Comparison of ENCODE assay signal across 8 mouse cellular contexts in the genomic region with DNA sequence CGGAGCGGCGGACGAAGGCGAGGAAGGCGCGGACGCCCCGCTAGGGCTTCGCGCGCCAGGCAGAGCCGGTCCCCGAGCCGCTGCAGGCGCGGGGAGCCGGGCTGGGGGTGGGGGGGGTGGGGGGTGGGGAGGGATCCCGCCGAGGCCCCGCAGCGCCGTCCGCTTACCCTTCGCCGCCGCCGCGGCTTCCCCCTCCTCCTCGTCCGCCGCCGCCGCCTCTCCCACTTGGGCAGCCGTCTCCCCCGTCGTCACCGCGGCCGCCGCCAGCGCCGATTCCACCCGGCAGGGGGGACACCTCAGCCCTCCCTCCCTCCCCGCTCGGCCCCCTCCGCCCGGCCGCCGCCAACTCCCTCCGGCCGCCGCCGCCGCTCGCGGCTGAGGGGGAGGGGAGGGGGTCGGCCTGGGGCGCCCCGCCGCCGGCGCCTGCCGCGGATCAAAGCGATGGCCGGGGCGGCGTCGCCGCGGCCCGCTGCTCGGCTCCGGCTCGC. TPM values are rescaled to one million over a fixed set of nuclear protein-coding genes. Genes with fewer than 3 reads are reported as not detected.
A peak's percentile ranks its signal among the peaks of the same experiment; 100 is the strongest.
DNase-seq lines count a peak whose midpoint lies in the region; ATAC-seq lines count a peak whose summit lies in the region.

No protein-coding gene starts in this region.

- H3K4me3 ChIP-seq in neural tube, embryonic 11.5 days (ENCODE audit: low read depth, low read length) = peak overlapping the region; percentile 92
- peak overlapping the region; percentile 94 for H3K4me3 ChIP-seq in kidney, embryonic 15.5 days (replicated peaks)
- peak overlapping the region; percentile 94 for H3K4me3 ChIP-seq in liver, embryonic 16.5 days (ENCODE audit: low read depth, low read length)

- no peaks in the 10 kb centered on the region for H3K36me3 ChIP-seq in neural tube, embryonic 11.5 days (ENCODE audit: control insufficient read depth, insufficient read depth, low read length)
- H3K36me3 ChIP-seq in kidney, embryonic 15.5 days = no peaks in the 10 kb centered on the region
- H3K36me3 ChIP-seq in liver, embryonic 16.5 days (ENCODE audit: control insufficient read depth, insufficient read depth) = no peaks in the 10 kb centered on the region; the same call in 1 of the 2 replicates

- DNase-seq in neural tube, embryonic 11.5 days (ENCODE audit: low spot score) = peak; percentile 62
- no peak for DNase-seq in neural tube, embryonic 10.5 days (ENCODE audit: extremely low spot score, low spot score)
- peak; percentile 51 for DNase-seq in cerebellum, adult 9-10 months
- peak; percentile 30 to 47 for DNase-seq in gastrocnemius, postnatal 36 days
- DNase-seq in ovary, postnatal 14 days (ENCODE audit: low spot score) = peak; percentile 38
- DNase-seq in urinary bladder, postnatal 14 days (ENCODE audit: low spot score) = peak; percentile 43

- H3K4me1 ChIP-seq in neural tube, embryonic 11.5 days (ENCODE audit: control insufficient read depth, insufficient read depth, low read length) = peaks cover 8% of the 10 kb centered on the region; the same call in 1 of the 2 replicates
- H3K4me1 ChIP-seq in kidney, embryonic 15.5 days = peaks cover 24% of the 10 kb centered on the region
- H3K4me1 ChIP-seq in liver, embryonic 16.5 days (ENCODE audit: control insufficient read depth, low read depth, low read length) = peaks cover 25% of the 10 kb centered on the region

- intact Hi-C loops in gastrocnemius, postnatal 36 days (cut with DNase I) = no loop called here

- H3K9me3 ChIP-seq in neural tube, embryonic 11.5 days (ENCODE audit: control insufficient read depth, low read length) = no peaks in the 10 kb centered on the region
- no peaks in the 10 kb centered on the region for H3K9me3 ChIP-seq in kidney, embryonic 15.5 days (replicated peaks)
- H3K9me3 ChIP-seq in liver, embryonic 16.5 days (replicated peaks; ENCODE audit: control insufficient read depth, low read length) = no peaks in the 10 kb centered on the region

- 0% methylated on average over 18 of the region's 76 CpGs for WGBS in neural tube, embryonic 11.5 days
- WGBS in kidney, embryonic 15.5 days = 0% methylated on average over 4 of the region's 76 CpGs
- WGBS in liver, embryonic 16.5 days (ENCODE audit: insufficient replicate concordance) = 1% methylated on average over 28 of the region's 76 CpGs

- ATAC-seq in neural tube, embryonic 11.5 days (ENCODE audit: insufficient read depth, low FRiP score, low TSS enrichment) = peak; percentile 76
- ATAC-seq in kidney, embryonic 15.5 days (replicated peaks; ENCODE audit: low FRiP score) = peak; percentile 80
- ATAC-seq in liver, embryonic 16.5 days (ENCODE audit: low read depth) = peak; percentile 17

- peak overlapping the region; percentile 97 for H3K9ac ChIP-seq in neural tube, embryonic 11.5 days (ENCODE audit: low read length)
- H3K9ac ChIP-seq in kidney, embryonic 15.5 days = peak overlapping the region; percentile 98
- H3K9ac ChIP-seq in liver, embryonic 16.5 days (ENCODE audit: low read depth, low read length) = peak overlapping the region; percentile 97

- peak overlapping the region; percentile 97 for H3K27ac ChIP-seq in neural tube, embryonic 11.5 days (ENCODE audit: low read depth, low read length)
- peak overlapping the region; percentile 99 for H3K27ac ChIP-seq in kidney, embryonic 15.5 days
- peak overlapping the region; percentile 93 for H3K27ac ChIP-seq in liver, embryonic 16.5 days (ENCODE audit: low read length)

- no peaks in the 10 kb centered on the region for H3K27me3 ChIP-seq in neural tube, embryonic 11.5 days (ENCODE audit: control insufficient read depth, insufficient read depth, low read length)
- H3K27me3 ChIP-seq in kidney, embryonic 15.5 days = no peaks in the 10 kb centered on the region
- H3K27me3 ChIP-seq in liver, embryonic 16.5 days (ENCODE audit: control insufficient read depth, insufficient read depth, low read depth, low read length) = no peaks in the 10 kb centered on the region

- peak overlapping the region; percentile 67 for H3K4me2 ChIP-seq in neural tube, embryonic 11.5 days (ENCODE audit: low read depth)
- peak overlapping the region; percentile 77 for H3K4me2 ChIP-seq in kidney, embryonic 15.5 days
- H3K4me2 ChIP-seq in liver, embryonic 16.5 days (ENCODE audit: low read depth, low read length) = peak overlapping the region; percentile 92

RNA-seq across cellular contexts. Expression of gene Tab2, which starts 0.4 kb away (rescaled TPM):
- polyA plus RNA-seq in neural tube, embryonic 11.5 days (2014; fragmentation: Nextera tagmentation; extraction: Ambion mirVana) = 23.9 and 25.6 TPM in 2 replicates
- 10 to 100 TPM; 72.7 to 80.3 TPM for total RNA-seq in gastrocnemius, postnatal 36 days (2021)
- 19.8 and 20.6 TPM in 2 replicates for polyA plus RNA-seq in kidney, embryonic 15.5 days (2015; fragmentation: Nextera tagmentation; extraction: Ambion mirVana)
- 8.3 and 8.4 TPM in 2 replicates for polyA plus RNA-seq in liver, embryonic 16.5 days (2015; fragmentation: Nextera tagmentation; extraction: Ambion mirVana)

Comparison
In these comparisons a context has a peak if more than half of its experiments do, and no peak if none do; other contexts are left out.
1. ATAC-seq: peak in every context shown above with its lines; median percentile 80 in kidney, embryonic 15.5 days; 76 in neural tube, embryonic 11.5 days; 17 in liver, embryonic 16.5 days.